Mouse (Mus musculus) limb, embryonic 14.5 days (tissue): ENCODE measurements around the gene Fbh1. TPM values are rescaled to one million over a fixed set of nuclear protein-coding genes. Genes with fewer than 3 reads are reported as not detected.

Experiments
- ATAC-seq: fragments of 200-750 bp; cut with Nextera tagmentation; 2 replicates; pipeline ENCODE4 v1.8.0; 2017; ENCODE audit warnings: low read depth, moderate number of reproducible peaks, moderate TSS enrichment; ENCODE audit not compliant: low FRiP score
- DNase-seq: peaks from one replicate; pipeline ENCODE4 v3.0.0-alpha.2; 2015; ENCODE audit warnings: low spot score
- H3K27ac ChIP-seq: fragments of 300-500 bp; sonication (generic); replicated peaks from 2 replicates; pipeline ENCODE4 v1.5.1; 2014; ENCODE audit warnings: low read depth, mild to moderate bottlenecking, low read length, moderate library complexity, mixed read lengths
- H3K27me3 ChIP-seq: fragments of 300-500 bp; sonication (generic); 2 replicates; pipeline ENCODE4 v1.6.1; 2014; ENCODE audit warnings: low read length, mixed read lengths; ENCODE audit not compliant: control insufficient read depth, insufficient read depth
- H3K36me3 ChIP-seq: fragments of 300-500 bp; sonication (generic); 2 replicates; pipeline ENCODE4 v1.6.1; 2014; ENCODE audit warnings: mild to moderate bottlenecking, low read length, moderate library complexity, mixed read lengths; ENCODE audit not compliant: control insufficient read depth, insufficient read depth
- H3K4me1 ChIP-seq: fragments of 300-500 bp; sonication (generic); 2 replicates; pipeline ENCODE4 v1.6.1; 2014; ENCODE audit warnings: antibody characterized with exemption, low read length, mixed read lengths; ENCODE audit not compliant: control insufficient read depth, insufficient read depth
- H3K4me2 ChIP-seq: fragments of 300-500 bp; sonication (generic); replicated peaks from 2 replicates; pipeline ENCODE4 v1.6.1; 2014; ENCODE audit warnings: low read depth, mild to moderate bottlenecking, low read length, moderate library complexity; ENCODE audit not compliant: severe bottlenecking
- H3K4me3 ChIP-seq: fragments of 300-500 bp; sonication (generic); replicated peaks from 2 replicates; pipeline ENCODE4 v1.5.1; 2014; ENCODE audit warnings: low read length
- H3K9ac ChIP-seq: fragments of 300-500 bp; sonication (generic); 2 replicates; pipeline ENCODE4 v1.6.1; 2014; ENCODE audit warnings: mild to moderate bottlenecking, low read depth, low read length, moderate library complexity; ENCODE audit not compliant: severe bottlenecking
- H3K9me3 ChIP-seq: fragments of 300-500 bp; sonication (generic); 2 replicates; pipeline ENCODE4 v1.6.1; 2016; ENCODE audit warnings: low read length; ENCODE audit not compliant: control insufficient read depth
- POLR2A ChIP-seq: fragments of 200-500 bp; IDR thresholded peaks from 2 replicates; pipeline ENCODE4 v1.8.0; 2012; ENCODE audit warnings: inconsistent platforms, mild to moderate bottlenecking, moderate library complexity, borderline replicate concordance; ENCODE audit not compliant: insufficient read depth, insufficient read length; ENCODE audit errors: extremely low read depth
- WGBS: fragments of 180-500 bp; shearing (Covaris S2); extraction: QIAGEN DNeasy Blood & Tissue Kit; methylation state at CpG from one replicate; pipeline ENCODE4 v1.1.7; 2014; 5-methylcytosine and 5-hydroxymethylcytosine counted together
- polyA plus RNA-seq, 2 experiments: library from polyadenylated mRNA; depleted of rRNA in 1 of 2; stranded (reverse) in 1 of 2; unstranded in 1 of 2; fragments of >200 nt; fragmentation: Nextera tagmentation in 1 of 2; extraction: Ambion mirVana in 1 of 2; gene quantifications; 2 replicates each; pipeline versions ENCODE4 v1.2.1 to v1.2.3; 2012 to 2014

The Fbh1 gene
- polyA plus RNA-seq, 2 experiments = 96.3 to 129 TPM

GRCm38 (mm10) chr2:11695867-11696266 lies 81.5 kb downstream of the Fbh1 start:
- H3K4me3 ChIP-seq = no peak overlapping the region
- no peak for TF ChIP-seq POLR2A
- no peak overlapping the region for H3K9ac ChIP-seq
- H3K27ac ChIP-seq = no peak overlapping the region
- ATAC-seq (no peak), DNase-seq (no peak)
- no peaks in the 10 kb centered on the region for H3K9me3 ChIP-seq
- H3K27me3 ChIP-seq = no peaks in the 10 kb centered on the region
- WGBS = 68% methylated on average over 2 of the region's 2 CpGs
- no peak overlapping the region for H3K4me2 ChIP-seq
- no peaks in the 10 kb centered on the region for H3K36me3 ChIP-seq
- H3K4me1 ChIP-seq = no peaks in the 10 kb centered on the region

- Histone ChIP-seq H3K4me1 (no peaks in the 10 kb centered on the region), H3K4me2 (no peak overlapping the region), H3K27me3 (no peaks in the 10 kb centered on the region), H3K36me3 (no peaks in the 10 kb centered on the region), H3K9ac (no peak overlapping the region), H3K4me3 (no peak overlapping the region), H3K9me3 (no peaks in the 10 kb centered on the region), H3K27ac (no peak overlapping the region)
- TF ChIP-seq POLR2A = no peak
- ATAC-seq (no peak), DNase-seq (no peak)
- 79% methylated on average over 2 of the region's 2 CpGs for WGBS
Measured at GRCm38 (mm10) chr2:11694104-11694503, 83.3 kb downstream of the Fbh1 start.

- H3K4me1 ChIP-seq = no peaks in the 10 kb centered on the region
- no peaks in the 10 kb centered on the region for H3K36me3 ChIP-seq
- H3K9ac ChIP-seq = no peak overlapping the region
- 90% methylated on average over 4 of the region's 4 CpGs for WGBS
- no peak for TF ChIP-seq POLR2A
- H3K27ac ChIP-seq = no peak overlapping the region
- no peak for ATAC-seq
- no peaks in the 10 kb centered on the region for H3K27me3 ChIP-seq
- no peak overlapping the region for H3K4me2 ChIP-seq
- no peak overlapping the region for H3K4me3 ChIP-seq
- DNase-seq = no peak
- H3K9me3 ChIP-seq = no peaks in the 10 kb centered on the region
Measured at GRCm38 (mm10) chr2:11693352-11693751, 84.0 kb downstream of the Fbh1 start.

Other genes starting within 250 kb of the Fbh1 start
- 19.6 and 25.3 TPM in 2 replicates for gene Pfkfb3, start 223.5 kb downstream of the Fbh1 start, polyA plus RNA-seq (2012; rRNA removed)
- gene Pfkfb3, start 223.5 kb downstream of the Fbh1 start, polyA plus RNA-seq (2014; fragmentation: Nextera tagmentation; extraction: Ambion mirVana) = 11.4 and 11.9 TPM in 2 replicates
- gene Rbm17, start 173.4 kb downstream of the Fbh1 start, polyA plus RNA-seq (2012; rRNA removed) = 118 and 202 TPM in 2 replicates
- gene Rbm17, start 173.4 kb downstream of the Fbh1 start, polyA plus RNA-seq (2014; fragmentation: Nextera tagmentation; extraction: Ambion mirVana) = 141 and 145 TPM in 2 replicates
- not detected in 2 replicates for gene Gm17490, start 151.3 kb downstream of the Fbh1 start, polyA plus RNA-seq (2012; rRNA removed)
- gene Gm17490, start 151.3 kb downstream of the Fbh1 start, polyA plus RNA-seq (2014; fragmentation: Nextera tagmentation; extraction: Ambion mirVana) = not detected in 2 replicates
- gene Il2ra, start 134.8 kb downstream of the Fbh1 start, polyA plus RNA-seq (2012; rRNA removed) = 0.01 TPM in 1 of 2 replicates, not detected in the other
- gene Il2ra, start 134.8 kb downstream of the Fbh1 start, polyA plus RNA-seq (2014; fragmentation: Nextera tagmentation; extraction: Ambion mirVana) = not detected in 2 replicates
- 3.7 and 4.6 TPM in 2 replicates for gene Il15ra, start 72.3 kb downstream of the Fbh1 start, polyA plus RNA-seq (2012; rRNA removed)
- gene Il15ra, start 72.3 kb downstream of the Fbh1 start, polyA plus RNA-seq (2014; fragmentation: Nextera tagmentation; extraction: Ambion mirVana) = 2.7 and 3.2 TPM in 2 replicates
- gene Ankrd16, start 294 bp upstream of the Fbh1 start, polyA plus RNA-seq (2012; rRNA removed) = 146 and 158 TPM in 2 replicates
- 24.1 and 31.1 TPM in 2 replicates for gene Ankrd16, start 294 bp upstream of the Fbh1 start, polyA plus RNA-seq (2014; fragmentation: Nextera tagmentation; extraction: Ambion mirVana)